Mouse (Mus musculus) limb, embryonic 11.5 days (tissue): ENCODE measurements around the gene Ccdc105. TPM values are rescaled to one million over a fixed set of nuclear protein-coding genes. Genes with fewer than 3 reads are reported as not detected.
A peak's percentile ranks its signal among the peaks of the same experiment; 100 is the strongest.

Source experiments
- ATAC-seq: fragments of 200-750 bp; cut with Nextera tagmentation; 2 replicates; pipeline ENCODE4 v1.8.0; 2017; ENCODE audit warnings: low read depth; ENCODE audit not compliant: insufficient number of reproducible peaks, low FRiP score, low TSS enrichment
- DNase-seq: peaks from one replicate; pipeline ENCODE4 v3.0.0-alpha.2; 2015; ENCODE audit warnings: low spot score
- H3K27ac ChIP-seq: fragments of 300-500 bp; sonication (generic); replicated peaks from 2 replicates; pipeline ENCODE4 v1.5.1; 2014; ENCODE audit warnings: low read depth, mild to moderate bottlenecking, low read length
- H3K27me3 ChIP-seq: fragments of 300-500 bp; sonication (generic); 2 replicates; pipeline ENCODE4 v1.6.1; 2014; ENCODE audit warnings: mild to moderate bottlenecking, low read length, mixed read lengths; ENCODE audit not compliant: control insufficient read depth, insufficient read depth
- H3K36me3 ChIP-seq: fragments of 300-500 bp; sonication (generic); 2 replicates; pipeline ENCODE4 v1.6.1; 2014; ENCODE audit warnings: mild to moderate bottlenecking, low read length, moderate library complexity, mixed read lengths; ENCODE audit not compliant: control insufficient read depth, insufficient read depth
- H3K4me1 ChIP-seq: fragments of 300-500 bp; sonication (generic); 2 replicates; pipeline ENCODE4 v1.6.1; 2014; ENCODE audit warnings: low read length, mixed read lengths; ENCODE audit not compliant: control insufficient read depth, insufficient read depth
- H3K4me2 ChIP-seq: fragments of 300-500 bp; sonication (generic); 2 replicates; pipeline ENCODE4 v1.6.1; 2014; ENCODE audit warnings: low read depth, mild to moderate bottlenecking, moderate library complexity; ENCODE audit not compliant: severe bottlenecking
- H3K4me3 ChIP-seq: fragments of 300-500 bp; sonication (generic); 2 replicates; pipeline ENCODE4 v1.5.1; 2014; ENCODE audit warnings: low read depth, low read length
- H3K9ac ChIP-seq: fragments of 300-500 bp; sonication (generic); 2 replicates; pipeline ENCODE4 v1.6.1; 2014; ENCODE audit warnings: mild to moderate bottlenecking, low read length
- H3K9me3 ChIP-seq: fragments of 300-500 bp; sonication (generic); 2 replicates; pipeline ENCODE4 v1.6.1; 2016; ENCODE audit warnings: low read length; ENCODE audit not compliant: control insufficient read depth
- WGBS: fragments of 180-500 bp; shearing (Covaris S2); extraction: QIAGEN DNeasy Blood & Tissue Kit; methylation state at CpG from one replicate; pipeline ENCODE4 v1.1.7; 2014; 5-methylcytosine and 5-hydroxymethylcytosine counted together
- polyA plus RNA-seq: library from polyadenylated mRNA; unstranded; fragments of >200 nt; fragmentation: Nextera tagmentation; extraction: Ambion mirVana; gene quantifications from 2 replicates; pipeline ENCODE4 v1.2.1, GENCODE M21; 2014

The Ccdc105 gene
- not detected in 2 replicates for polyA plus RNA-seq

- WGBS: 1% methylated on average over 61 of the region's 61 CpGs
- DNase-seq: peak; percentile 88
- ATAC-seq: peak; percentile 92
- Histone ChIP-seq H3K9ac (peak within 1 kb of the TSS; percentile 64), H3K36me3 (no peaks in the 10 kb centered on the region), H3K27ac (0 out of 2 replicates have a peak within 1 kb of the TSS, but pooled peaks have one; percentile 10), H3K4me2 (peak within 1 kb of the TSS; percentile 83), H3K4me1 (peaks cover under 1% of the 10 kb centered on the region; the same call in 1 of the 2 replicates), H3K4me3 (peak within 1 kb of the TSS; percentile 48), H3K9me3 (no peaks in the 10 kb centered on the region), H3K27me3 (no peaks in the 10 kb centered on the region)
Observed at GRCm38 (mm10) chr10:78752452-78753191, at the start of gene Ccdc105. Gene Ccdc105 (minus strand): TSS chr10:78753065.

- Histone ChIP-seq H3K4me1 (no peaks in the 10 kb centered on the region), H3K9me3 (no peaks in the 10 kb centered on the region), H3K4me2 (no peak overlapping the region), H3K27me3 (no peaks in the 10 kb centered on the region), H3K36me3 (no peaks in the 10 kb centered on the region), H3K9ac (no peak overlapping the region), H3K4me3 (no peak overlapping the region), H3K27ac (no peak overlapping the region)
- 83% methylated on average over 2 of the region's 2 CpGs for WGBS
- DNase-seq (no peak), ATAC-seq (no peak)
Observed at GRCm38 (mm10) chr10:78801449-78801848, 48.6 kb upstream of the Ccdc105 start.

GRCm38 (mm10) chr10:78790561-78790960 is 37.7 kb upstream of the Ccdc105 start:
- ATAC-seq: no peak
- no peak overlapping the region for H3K27ac ChIP-seq
- H3K9ac ChIP-seq: no peak overlapping the region
- no peak overlapping the region for H3K4me2 ChIP-seq
- DNase-seq: no peak
- H3K36me3 ChIP-seq: no peaks in the 10 kb centered on the region
- H3K4me3 ChIP-seq: no peak overlapping the region
- no peaks in the 10 kb centered on the region for H3K27me3 ChIP-seq
- H3K4me1 ChIP-seq: no peaks in the 10 kb centered on the region
- 62% methylated on average over 1 of the region's 1 CpGs for WGBS
- no peaks in the 10 kb centered on the region for H3K9me3 ChIP-seq

- Histone ChIP-seq H3K4me3 (peak overlapping the region; percentile 37), H3K4me2 (peak overlapping the region; percentile 66), H3K27ac (no peak overlapping the region), H3K9ac (peak overlapping the region; percentile 66), H3K9me3 (no peaks in the 10 kb centered on the region), H3K27me3 (no peaks in the 10 kb centered on the region), H3K4me1 (no peaks in the 10 kb centered on the region), H3K36me3 (no peaks in the 10 kb centered on the region)
- DNase-seq (peak; percentile 80), ATAC-seq (peak; percentile 95)
- 8% methylated on average over 22 of the region's 22 CpGs for WGBS
Observed at GRCm38 (mm10) chr10:78787566-78788087, 34.8 kb upstream of the Ccdc105 start.

GRCm38 (mm10) chr10:78779981-78780651 is 27.3 kb upstream of the Ccdc105 start, which contains the start of gene Slc1a6:
Gene Slc1a6 (plus strand): TSS chr10:78780496.
- H3K4me3 ChIP-seq: peak within 1 kb of the TSS; percentile 56
- under 1% methylated on average over 47 of the region's 54 CpGs for WGBS
- H3K9me3 ChIP-seq: no peaks in the 10 kb centered on the region
- no peak within 1 kb of the TSS for H3K27ac ChIP-seq
- no peaks in the 10 kb centered on the region for H3K4me1 ChIP-seq
- 0 out of 2 replicates have a peak, but pooled peaks cover 2% of the 10 kb centered on the region for H3K27me3 ChIP-seq
- DNase-seq (peak; percentile 42), ATAC-seq (peak; percentile 75; the same call in 1 of the 2 replicates)
- peak within 1 kb of the TSS; percentile 99 for H3K4me2 ChIP-seq
- H3K36me3 ChIP-seq: no peaks in the 10 kb centered on the region
- H3K9ac ChIP-seq: peak within 1 kb of the TSS; percentile 63

GRCm38 (mm10) chr10:78779527-78779926 is 26.7 kb upstream of the Ccdc105 start:
- ATAC-seq: no peak
- no peak for DNase-seq
- Histone ChIP-seq H3K4me1 (no peaks in the 10 kb centered on the region), H3K9ac (no peak overlapping the region), H3K4me3 (peak overlapping the region; percentile 56; the same call in 1 of the 2 replicates), H3K27ac (no peak overlapping the region), H3K36me3 (no peaks in the 10 kb centered on the region), H3K4me2 (peak overlapping the region; percentile 99), H3K27me3 (0 out of 2 replicates have a peak, but pooled peaks cover 2% of the 10 kb centered on the region), H3K9me3 (no peaks in the 10 kb centered on the region)
- 64% methylated on average over 9 of the region's 9 CpGs for WGBS

GRCm38 (mm10) chr10:78775830-78776229 is 23.0 kb upstream of the Ccdc105 start:
- no peak overlapping the region for H3K27ac ChIP-seq
- H3K4me2 ChIP-seq: no peak overlapping the region
- H3K36me3 ChIP-seq: no peaks in the 10 kb centered on the region
- DNase-seq (no peak), ATAC-seq (no peak)
- H3K9ac ChIP-seq: no peak overlapping the region
- no peaks in the 10 kb centered on the region for H3K9me3 ChIP-seq
- no peaks in the 10 kb centered on the region for H3K4me1 ChIP-seq
- H3K27me3 ChIP-seq: 0 out of 2 replicates have a peak, but pooled peaks cover 2% of the 10 kb centered on the region
- no peak overlapping the region for H3K4me3 ChIP-seq
- WGBS: 30% methylated on average over 4 of the region's 4 CpGs

GRCm38 (mm10) chr10:78765570-78765969 is 12.7 kb upstream of the Ccdc105 start:
- no peak overlapping the region for H3K4me3 ChIP-seq
- ATAC-seq: no peak
- no peaks in the 10 kb centered on the region for H3K9me3 ChIP-seq
- no peak for DNase-seq
- H3K27ac ChIP-seq: no peak overlapping the region
- no peak overlapping the region for H3K4me2 ChIP-seq
- H3K4me1 ChIP-seq: no peaks in the 10 kb centered on the region
- H3K36me3 ChIP-seq: no peaks in the 10 kb centered on the region
- H3K9ac ChIP-seq: no peak overlapping the region
- no peaks in the 10 kb centered on the region for H3K27me3 ChIP-seq
- 86% methylated on average over 1 of the region's 1 CpGs for WGBS
